Mouse (Mus musculus): ENCODE data around the gene Cavin2. TPM values are rescaled to one million over a fixed set of nuclear protein-coding genes. Genes with fewer than 3 reads are reported as not detected.
A peak's percentile ranks its signal among the peaks of the same experiment; 100 is the strongest.

Cavin2 gene
- total RNA-seq, 2 experiments from 2014 or later, result 134 TPM

GRCm38 (mm10) chr1:51307056-51307455, 18.1 kb downstream of the Cavin2 start:
- no peak for DNase-seq

- DNase-seq, result no peak
Observed at GRCm38 (mm10) chr1:51315476-51315875, 26.6 kb downstream of the Cavin2 start.

- DNase-seq, result no peak
Observed at GRCm38 (mm10) chr1:51323506-51323905, 34.6 kb downstream of the Cavin2 start.

- no peak for DNase-seq
Observed at GRCm38 (mm10) chr1:51328541-51328940, 39.6 kb downstream of the Cavin2 start.

- no peak for DNase-seq
Observed at GRCm38 (mm10) chr1:51332986-51333385, 44.1 kb downstream of the Cavin2 start.

- DNase-seq, result peak; percentile 90
Observed at GRCm38 (mm10) chr1:51333557-51334285, 44.8 kb downstream of the Cavin2 start.

- DNase-seq, result peak; percentile 2
Observed at GRCm38 (mm10) chr1:51334289-51334688, 45.4 kb downstream of the Cavin2 start.

GRCm38 (mm10) chr1:51335081-51335480, 46.2 kb downstream of the Cavin2 start:
- DNase-seq, result no peak

GRCm38 (mm10) chr1:51344160-51344559, 55.2 kb downstream of the Cavin2 start:
- no peak for DNase-seq

- no peak for DNase-seq
Observed at GRCm38 (mm10) chr1:51347596-51347995, 58.7 kb downstream of the Cavin2 start.

GRCm38 (mm10) chr1:51348631-51349030, 59.7 kb downstream of the Cavin2 start:
- no peak for DNase-seq

GRCm38 (mm10) chr1:51349291-51349967, 60.5 kb downstream of the Cavin2 start:
- DNase-seq, result no peak

Other genes starting within 250 kb of the Cavin2 start
- gene Nabp1, start 189.3 kb downstream of the Cavin2 start, total RNA-seq (2021), result 10 to 100 TPM; 27.4 to 27.9 TPM

Data from adrenal gland, postnatal 10 days (tissue).